Mouse (Mus musculus): ENCODE data around the gene Gm3646.

The Gm3646 gene

GRCm38 (mm10) chr1:39805243-39805979, at the start of gene Gm3646:
Gene Gm3646, minus strand, starts transcription at chr1:39805332.
- DNase-seq (ENCODE audit: low read depth, low spot score) = no peak

- DNase-seq (ENCODE audit: low read depth, low spot score) = no peak
Observed at GRCm38 (mm10) chr1:39847066-39847465, 41.9 kb upstream of the Gm3646 start.

DNA sequence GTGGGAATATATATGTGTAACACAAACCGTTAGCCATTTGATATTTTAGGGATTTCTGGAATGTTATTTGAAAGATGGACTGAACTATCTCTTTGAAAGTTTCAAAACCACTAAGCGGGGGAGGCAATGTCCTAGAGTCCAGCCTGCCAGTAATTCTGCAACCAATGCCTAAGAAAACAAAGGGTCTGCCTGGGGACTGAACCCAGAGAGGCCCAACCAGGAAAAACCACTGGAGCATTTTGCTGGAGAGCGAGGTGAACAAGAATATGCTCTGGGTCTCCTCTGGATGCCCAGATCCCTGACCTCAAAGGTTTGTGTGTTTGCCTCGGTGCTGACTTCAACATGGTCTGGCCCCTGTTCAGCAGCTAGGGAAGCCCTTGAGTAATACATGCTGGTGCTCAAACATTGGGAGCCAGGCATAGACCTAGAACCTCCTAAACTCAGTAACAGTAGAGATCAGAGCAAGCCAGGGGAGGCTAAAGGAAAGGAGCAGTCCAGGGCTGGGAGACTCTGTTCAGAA, 41.0 kb upstream of the Gm3646 start:
- no peak for DNase-seq (ENCODE audit: low read depth, low spot score)

GRCm38 (mm10) chr1:39843328-39843727, 38.2 kb upstream of the Gm3646 start:
- no peak for DNase-seq (ENCODE audit: low read depth, low spot score)

- DNase-seq (ENCODE audit: low read depth, low spot score) = no peak
Observed at GRCm38 (mm10) chr1:39842218-39843007, 37.3 kb upstream of the Gm3646 start.

DNA sequence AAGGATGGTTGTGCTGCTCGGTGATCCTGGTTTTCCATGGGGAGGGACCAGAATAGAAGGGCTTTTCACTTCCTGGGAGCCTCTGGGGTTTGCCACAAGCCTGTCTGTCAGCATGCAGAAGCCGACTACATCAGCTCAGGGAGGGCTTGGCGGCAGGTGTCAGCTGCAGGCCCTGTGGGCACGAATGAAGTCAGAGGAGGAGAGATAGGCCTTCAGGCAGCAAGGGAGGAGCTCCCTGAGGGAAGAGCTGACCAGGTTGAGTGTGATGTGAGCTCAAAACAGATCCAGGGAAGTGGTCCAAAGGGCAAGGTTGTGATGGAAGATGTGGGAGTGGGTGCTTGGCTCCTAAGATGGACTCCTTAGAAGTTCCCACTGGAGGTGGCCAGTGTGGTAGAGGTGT, 35.7 kb upstream of the Gm3646 start:
- DNase-seq (ENCODE audit: low read depth, low spot score) = no peak

DNA sequence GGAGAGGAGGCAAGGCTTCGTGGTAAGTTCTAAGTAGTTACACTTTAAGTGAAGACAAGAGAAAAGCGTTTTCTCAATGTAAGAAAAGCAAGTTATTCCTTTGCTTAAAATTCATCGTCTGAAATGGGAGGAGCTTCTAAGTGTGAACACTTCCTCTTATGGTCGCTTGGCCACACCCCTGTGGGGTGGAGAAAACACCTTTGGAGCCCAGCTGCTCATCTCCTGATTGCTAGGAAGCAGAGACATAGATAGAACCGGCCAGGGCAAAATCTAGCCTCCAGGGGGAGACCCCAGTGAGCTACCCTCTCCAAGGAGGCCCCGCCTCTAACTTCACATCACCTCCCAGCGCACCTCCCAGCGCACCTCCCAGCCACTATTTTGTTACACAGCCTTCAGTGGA, 34.7 kb upstream of the Gm3646 start:
- DNase-seq (ENCODE audit: low read depth, low spot score) = peak; percentile 53

- no peak for DNase-seq (ENCODE audit: low read depth, low spot score)
Observed at GRCm38 (mm10) chr1:39839217-39839616, 34.1 kb upstream of the Gm3646 start.

DNA sequence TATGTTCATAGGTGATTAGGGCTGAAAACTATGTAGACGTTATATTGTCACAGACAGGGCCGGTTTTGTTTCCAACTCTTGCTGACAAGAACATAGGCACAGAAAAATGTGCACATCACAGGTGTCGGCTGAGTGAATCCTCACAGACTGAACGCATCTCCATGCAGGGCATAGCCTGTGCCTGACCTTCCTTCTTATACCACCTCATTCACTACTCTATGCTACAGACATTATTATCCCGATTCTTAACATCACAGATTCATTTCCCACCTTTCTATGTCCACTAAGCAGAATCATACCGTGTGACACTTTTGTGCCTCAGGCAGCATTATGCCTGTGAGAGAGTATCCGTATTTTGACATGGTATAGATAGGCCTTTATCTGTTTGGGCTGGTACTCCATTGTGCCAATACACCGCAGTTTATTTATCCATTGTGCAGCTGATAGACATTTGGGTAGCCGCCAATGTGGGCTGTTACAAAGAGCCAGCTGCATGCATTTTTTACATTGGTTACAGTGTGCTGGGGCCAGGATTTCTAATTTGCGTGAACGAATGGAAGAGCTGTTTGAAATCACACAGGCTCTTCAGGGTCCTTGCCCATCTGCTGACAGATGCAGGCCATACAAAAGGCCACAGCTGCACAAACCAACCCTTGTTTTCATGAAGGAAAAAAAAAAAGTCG, 33.5 kb upstream of the Gm3646 start:
- DNase-seq (ENCODE audit: low read depth, low spot score) = no peak

- no peak for DNase-seq (ENCODE audit: low read depth, low spot score)
Observed at GRCm38 (mm10) chr1:39831594-39832039, 26.5 kb upstream of the Gm3646 start.

- no peak for DNase-seq (ENCODE audit: low read depth, low spot score)
Observed at GRCm38 (mm10) chr1:39830786-39831593, 25.9 kb upstream of the Gm3646 start.

DNA sequence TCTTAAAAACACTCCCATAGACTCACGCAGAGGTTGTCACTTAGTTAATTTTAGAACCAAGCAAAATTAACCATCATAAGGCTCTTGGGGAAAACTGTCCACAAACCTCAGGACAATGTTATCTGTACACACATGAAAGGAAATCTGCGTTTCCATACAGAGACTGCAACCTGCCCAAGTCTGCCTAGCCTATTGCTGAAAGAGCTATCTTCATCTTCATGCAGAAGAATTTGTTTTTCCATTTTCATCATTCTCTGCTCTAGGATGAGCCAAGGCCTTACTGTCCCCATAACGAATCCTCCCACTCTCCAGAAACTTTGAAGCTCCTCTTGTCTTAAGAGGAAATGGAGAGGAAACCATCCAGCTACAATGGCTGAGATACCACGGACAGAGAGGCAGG, 19.8 kb upstream of the Gm3646 start:
- DNase-seq (ENCODE audit: low read depth, low spot score) = no peak

DNA sequence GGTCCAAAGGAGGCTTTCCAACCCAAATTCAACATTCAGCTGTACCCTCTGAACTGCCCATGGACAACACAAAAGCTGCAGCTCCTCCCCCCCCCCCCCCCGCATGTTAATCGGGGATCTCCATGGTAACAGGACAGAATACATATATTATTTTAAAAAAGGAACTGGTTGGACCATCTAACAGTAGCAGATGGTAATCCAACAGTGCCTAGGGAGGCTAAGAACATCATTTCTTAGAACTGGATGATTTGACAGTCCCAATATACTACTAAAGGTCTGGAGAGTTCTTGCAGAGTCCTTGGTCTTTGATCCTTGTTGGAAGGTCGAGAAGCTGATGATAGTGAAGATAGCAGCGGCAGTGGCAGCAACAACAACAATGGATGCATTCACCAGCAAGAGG, 19.1 kb upstream of the Gm3646 start:
- no peak for DNase-seq (ENCODE audit: low read depth, low spot score)

DNA sequence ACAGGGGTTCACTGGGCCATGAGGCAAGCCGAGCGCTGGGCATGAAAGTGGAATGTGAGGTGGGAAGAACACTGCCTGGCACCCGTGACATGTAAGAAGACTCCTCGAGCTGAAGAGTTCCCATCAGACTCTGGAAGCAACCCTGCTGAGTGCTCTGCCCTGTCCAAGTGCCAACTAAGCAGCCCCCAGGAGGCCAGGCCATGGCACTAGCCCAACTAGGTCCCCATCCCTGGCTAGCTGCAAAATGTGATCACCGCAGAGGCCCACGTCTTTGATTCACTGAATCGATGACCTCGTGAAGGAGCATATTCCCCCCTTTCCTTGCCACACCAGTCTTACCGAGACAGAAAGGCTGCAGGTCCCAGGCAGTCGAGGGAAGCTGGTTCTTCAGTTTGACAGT, 14.5 kb upstream of the Gm3646 start:
- no peak for DNase-seq (ENCODE audit: low read depth, low spot score)

- DNase-seq (ENCODE audit: low read depth, low spot score) = peak; percentile 73
Observed at GRCm38 (mm10) chr1:39815766-39816165, 10.6 kb upstream of the Gm3646 start.

DNA sequence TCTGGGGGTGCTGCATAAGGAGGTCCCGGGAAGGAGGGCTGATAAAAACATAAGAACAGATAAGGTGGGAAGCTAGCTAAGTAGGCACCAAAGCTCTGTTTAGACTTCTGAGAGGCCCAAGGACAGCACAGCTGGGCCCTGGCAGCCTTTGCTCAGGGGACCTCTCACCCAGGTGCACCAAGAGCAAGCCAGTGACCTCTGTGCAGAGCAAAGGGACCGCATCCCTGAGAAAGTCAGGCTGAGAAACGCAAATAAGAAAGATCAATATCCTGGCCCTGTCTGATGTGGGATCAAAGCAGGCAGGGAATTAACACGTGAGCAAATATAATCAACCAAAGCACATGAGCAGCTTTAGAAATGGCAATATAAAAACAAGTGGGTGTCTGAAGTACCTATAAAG, 7.9 kb upstream of the Gm3646 start:
- DNase-seq (ENCODE audit: low read depth, low spot score) = no peak

- DNase-seq (ENCODE audit: low read depth, low spot score) = no peak
Observed at GRCm38 (mm10) chr1:39804789-39805188, 343 bp downstream of the Gm3646 start.

DNA sequence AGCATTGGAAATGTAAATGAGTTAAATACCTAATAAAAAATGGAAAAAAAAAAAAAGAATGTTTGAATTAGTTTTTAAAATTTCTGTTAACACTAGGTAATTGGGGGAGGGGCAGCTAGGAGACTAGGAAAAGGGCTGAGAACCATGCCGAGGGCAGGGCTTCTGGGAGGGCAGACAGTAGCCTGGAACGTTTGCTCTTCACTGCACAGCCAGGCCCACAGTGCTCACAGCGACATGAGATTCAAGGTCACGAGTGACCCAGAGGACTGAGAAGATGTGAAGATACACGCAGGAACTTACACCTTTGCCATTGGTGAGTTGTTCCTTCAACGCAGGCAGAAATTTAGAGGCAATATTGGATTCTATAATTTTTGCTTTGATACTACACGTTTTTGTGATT, 2.2 kb downstream of the Gm3646 start:
- no peak for DNase-seq (ENCODE audit: low read depth, low spot score)

DNA sequence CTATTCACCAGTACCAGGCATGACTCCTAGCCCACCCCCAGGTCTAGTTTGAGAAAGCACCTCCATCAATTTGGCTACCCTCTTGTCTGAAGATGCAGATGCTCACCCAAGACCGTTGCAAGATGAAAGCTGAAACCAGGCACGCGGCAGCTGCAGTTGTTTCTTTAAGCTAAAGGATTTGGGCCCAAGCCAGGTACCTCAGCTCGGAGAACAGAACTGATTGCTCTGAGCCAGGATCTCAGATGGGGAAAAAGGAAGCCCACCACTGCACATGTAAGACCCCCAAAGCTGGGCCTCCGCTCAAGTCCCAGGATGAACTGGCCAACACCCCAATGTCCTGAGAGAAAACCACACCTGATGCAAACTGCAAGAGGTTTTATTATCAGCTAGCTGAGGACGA, 7.6 kb downstream of the Gm3646 start:
- no peak for DNase-seq (ENCODE audit: low read depth, low spot score)

DNA sequence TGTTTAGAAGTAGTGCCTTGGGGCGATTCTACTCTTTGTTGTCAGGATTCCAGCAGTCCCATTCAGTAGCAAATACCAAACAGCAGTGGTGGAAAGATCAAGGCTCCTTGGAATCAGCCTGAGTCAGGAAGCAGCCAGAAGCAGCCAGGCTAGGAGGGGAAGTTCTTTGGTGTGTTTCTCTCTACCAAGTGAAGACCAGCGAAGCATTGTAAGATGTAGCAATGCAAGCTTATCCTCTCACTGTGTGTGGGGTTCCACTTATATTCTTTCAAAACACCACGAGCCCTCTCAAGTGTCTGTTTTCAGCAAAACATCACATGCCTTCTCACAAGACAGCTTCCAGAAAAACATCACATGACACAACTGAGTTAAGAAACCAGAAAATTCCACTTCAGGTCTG, 8.4 kb downstream of the Gm3646 start:
- DNase-seq (ENCODE audit: low read depth, low spot score) = peak; percentile 28

GRCm38 (mm10) chr1:39784632-39785031, 20.5 kb downstream of the Gm3646 start:
- no peak for DNase-seq (ENCODE audit: low read depth, low spot score)
